Mouse (Mus musculus) liver, embryonic 14.5 days (tissue): ENCODE measurements around the gene Acta1. TPM values are rescaled to one million over a fixed set of nuclear protein-coding genes. Genes with fewer than 3 reads are reported as not detected.

Experiments used
- ATAC-seq: fragments of 200-750 bp; cut with Nextera tagmentation; 2 replicates; pipeline ENCODE4 v1.8.0; 2017; ENCODE audit warnings: moderate number of reproducible peaks, mild to moderate bottlenecking, moderate library complexity; ENCODE audit not compliant: insufficient read depth
- DNase-seq, 3 experiments: peaks; one replicate each; pipeline ENCODE4 v3.0.0-alpha.2; 2012 to 2013; ENCODE audit warnings: low read depth in 3 of 3, low spot score in 3 of 3
- H3K27ac ChIP-seq: fragments of 300-500 bp; sonication (generic); 2 replicates; pipeline ENCODE4 v1.5.1; 2014; ENCODE audit warnings: moderate library complexity, mild to moderate bottlenecking, control low read depth, inconsistent platforms
- H3K27me3 ChIP-seq: fragments of 300-500 bp; sonication (generic); 2 replicates; pipeline ENCODE4 v1.6.1; 2014; ENCODE audit warnings: mild to moderate bottlenecking, low read length, moderate library complexity; ENCODE audit not compliant: control insufficient read depth, insufficient read depth
- H3K36me3 ChIP-seq: fragments of 300-500 bp; sonication (generic); replicated peaks from 2 replicates; pipeline ENCODE4 v1.6.1; 2014; ENCODE audit warnings: low read depth; ENCODE audit not compliant: control insufficient read depth, insufficient read depth
- H3K4me1 ChIP-seq, 2 experiments: fragments of 200-500 bp in 1 of 2; fragments of 300-500 bp in 1 of 2; sonication (generic) in 1 of 2; replicated peaks; 2 replicates each; pipeline ENCODE4 v1.6.1; 2012 to 2014; ENCODE audit warnings: antibody characterized with exemption in 1 of 2, inconsistent platforms in 1 of 2, low read length in 1 of 2; ENCODE audit not compliant: control insufficient read depth in 2 of 2, insufficient read depth in 2 of 2
- H3K4me2 ChIP-seq: fragments of 300-500 bp; sonication (generic); 2 replicates; pipeline ENCODE4 v1.6.1; 2014; ENCODE audit warnings: low read depth, mild to moderate bottlenecking, control low read depth, moderate library complexity
- H3K4me3 ChIP-seq, 2 experiments: fragments of 200-500 bp in 1 of 2; fragments of 300-500 bp in 1 of 2; sonication (generic) in 1 of 2; 2 replicates each; pipeline ENCODE4 v1.5.1; 2012 to 2014; ENCODE audit warnings: low read depth in 2 of 2, low read length in 2 of 2, mild to moderate bottlenecking in 2 of 2, control low read depth in 1 of 2, inconsistent platforms in 1 of 2, moderate library complexity in 1 of 2; ENCODE audit not compliant: insufficient read depth in 1 of 2
- H3K9ac ChIP-seq: fragments of 300-500 bp; sonication (generic); replicated peaks from 2 replicates; pipeline ENCODE4 v1.6.1; 2014; ENCODE audit warnings: mild to moderate bottlenecking, control low read depth, moderate library complexity
- H3K9me3 ChIP-seq: fragments of 300-500 bp; sonication (generic); 2 replicates; pipeline ENCODE4 v1.6.1; 2016; ENCODE audit warnings: low read length, mixed read lengths; ENCODE audit not compliant: control insufficient read depth
- CTCF ChIP-seq: IDR thresholded peaks from 2 replicates; pipeline ENCODE4 v1.5.1; 2016; ENCODE audit warnings: antibody characterized with exemption, low read depth, control low read depth
- EP300 ChIP-seq: IDR thresholded peaks from 2 replicates; pipeline ENCODE4 v1.6.1; 2016; ENCODE audit warnings: antibody characterized with exemption, low read depth
- WGBS: fragments of 180-500 bp; shearing (Covaris S2); extraction: QIAGEN DNeasy Blood & Tissue Kit; methylation state at CpG from one replicate; pipeline ENCODE4 v1.1.7; 2014; ENCODE audit not compliant: insufficient replicate concordance; 5-methylcytosine and 5-hydroxymethylcytosine counted together
- polyA plus RNA-seq, 2 experiments: library from polyadenylated mRNA; depleted of rRNA in 1 of 2; stranded (reverse) in 1 of 2; unstranded in 1 of 2; fragments of >200 nt; fragmentation: Nextera tagmentation in 1 of 2; extraction: Ambion mirVana in 1 of 2; gene quantifications; 2 replicates each; pipeline versions ENCODE4 v1.2.1 to v1.2.3; 2012 to 2014

Acta1 gene
- polyA plus RNA-seq, 2 experiments = 0.83 to 2.2 TPM

GRCm38 (mm10) chr8:123842086-123842485 is 52.5 kb downstream of the Acta1 start:
- no peak for ATAC-seq
- no peak overlapping the region for H3K4me2 ChIP-seq
- no peak overlapping the region for H3K27ac ChIP-seq
- H3K9me3 ChIP-seq = no peaks in the 10 kb centered on the region
- H3K4me1 ChIP-seq = no peaks in the 10 kb centered on the region; a peak in 1 of 4 replicates
- TF ChIP-seq EP300 (no peak), CTCF (no peak)
- peaks cover 4% of the 10 kb centered on the region for H3K36me3 ChIP-seq
- no peak for DNase-seq
- H3K4me3 ChIP-seq = no peak overlapping the region
- H3K27me3 ChIP-seq = no peaks in the 10 kb centered on the region
- H3K9ac ChIP-seq = no peak overlapping the region
- WGBS = 86% methylated on average over 12 of the region's 12 CpGs

Other genes starting within 250 kb of the Acta1 start
- 1.6 and 2.7 TPM in 2 replicates for gene Rhou, start 240.8 kb downstream of the Acta1 start, polyA plus RNA-seq (2012; rRNA removed)
- 0.96 and 1.2 TPM in 2 replicates for gene Rhou, start 240.8 kb downstream of the Acta1 start, polyA plus RNA-seq (2014; fragmentation: Nextera tagmentation; extraction: Ambion mirVana)
- 12.6 and 12.9 TPM in 2 replicates for gene Rab4a, start 88.8 kb downstream of the Acta1 start, polyA plus RNA-seq (2012; rRNA removed)
- gene Rab4a, start 88.8 kb downstream of the Acta1 start, polyA plus RNA-seq (2014; fragmentation: Nextera tagmentation; extraction: Ambion mirVana) = 23.7 and 24.2 TPM in 2 replicates
- gene Ccsap, start 34.5 kb downstream of the Acta1 start, polyA plus RNA-seq (2012; rRNA removed) = 2.9 and 3.5 TPM in 2 replicates
- 2.4 and 2.7 TPM in 2 replicates for gene Ccsap, start 34.5 kb downstream of the Acta1 start, polyA plus RNA-seq (2014; fragmentation: Nextera tagmentation; extraction: Ambion mirVana)
- gene Nup133, start 54.5 kb upstream of the Acta1 start, polyA plus RNA-seq (2012; rRNA removed) = 13.7 and 17.6 TPM in 2 replicates
- 23.3 and 27.8 TPM in 2 replicates for gene Nup133, start 54.5 kb upstream of the Acta1 start, polyA plus RNA-seq (2014; fragmentation: Nextera tagmentation; extraction: Ambion mirVana)
- gene Abcb10, start 88.4 kb upstream of the Acta1 start, polyA plus RNA-seq (2012; rRNA removed) = 71.8 and 83.0 TPM in 2 replicates
- 129 and 144 TPM in 2 replicates for gene Abcb10, start 88.4 kb upstream of the Acta1 start, polyA plus RNA-seq (2014; fragmentation: Nextera tagmentation; extraction: Ambion mirVana)
- gene Taf5l, start 126.6 kb upstream of the Acta1 start, polyA plus RNA-seq (2012; rRNA removed) = 21.1 and 21.2 TPM in 2 replicates
- 28.7 and 32.6 TPM in 2 replicates for gene Taf5l, start 126.6 kb upstream of the Acta1 start, polyA plus RNA-seq (2014; fragmentation: Nextera tagmentation; extraction: Ambion mirVana)
- gene Urb2, start 126.8 kb upstream of the Acta1 start, polyA plus RNA-seq (2012; rRNA removed) = 4.3 and 4.9 TPM in 2 replicates
- 2.9 and 3.6 TPM in 2 replicates for gene Urb2, start 126.8 kb upstream of the Acta1 start, polyA plus RNA-seq (2014; fragmentation: Nextera tagmentation; extraction: Ambion mirVana)